Mouse (Mus musculus) heart, embryonic 14.5 days (tissue): ENCODE measurements around the gene Nid1. TPM values are rescaled to one million over a fixed set of nuclear protein-coding genes. Genes with fewer than 3 reads are reported as not detected.

Experiments used
- ATAC-seq: fragments of 200-750 bp; cut with Nextera tagmentation; 2 replicates; pipeline ENCODE4 v1.8.0; 2017; ENCODE audit warnings: low read depth, moderate TSS enrichment; ENCODE audit not compliant: insufficient number of reproducible peaks, insufficient read depth, low FRiP score
- H3K27ac ChIP-seq, 2 experiments: fragments of 200-500 bp in 1 of 2; fragments of 300-500 bp in 1 of 2; sonication (generic) in 1 of 2; replicated peaks in 1 of 2; 2 replicates each; pipeline ENCODE4 v1.5.1; 2012 to 2014; ENCODE audit warnings: low read depth in 2 of 2, low read length in 2 of 2, control low read depth in 1 of 2, mild to moderate bottlenecking in 1 of 2, mixed read lengths in 1 of 2; ENCODE audit not compliant: control insufficient read depth in 1 of 2, insufficient read depth in 1 of 2
- H3K27me3 ChIP-seq: fragments of 300-500 bp; sonication (generic); 2 replicates; pipeline ENCODE4 v1.6.1; 2014; ENCODE audit warnings: mild to moderate bottlenecking, low read length, control low read depth; ENCODE audit not compliant: control insufficient read depth, insufficient read depth
- H3K36me3 ChIP-seq: fragments of 300-500 bp; sonication (generic); 2 replicates; pipeline ENCODE4 v1.6.1; 2014; ENCODE audit warnings: mild to moderate bottlenecking, control low read depth, low read length, mixed read lengths; ENCODE audit not compliant: control insufficient read depth, insufficient read depth
- H3K4me1 ChIP-seq, 2 experiments: fragments of 200-500 bp in 1 of 2; fragments of 300-500 bp in 1 of 2; sonication (generic) in 1 of 2; 2 replicates each; pipeline ENCODE4 v1.6.1; 2012 to 2014; ENCODE audit warnings: low read length in 2 of 2, control low read depth in 1 of 2, mixed read lengths in 1 of 2; ENCODE audit not compliant: control insufficient read depth in 2 of 2, insufficient read depth in 2 of 2
- H3K4me2 ChIP-seq: fragments of 300-500 bp; sonication (generic); 2 replicates; pipeline ENCODE4 v1.6.1; 2014; ENCODE audit warnings: mild to moderate bottlenecking, low read length
- H3K4me3 ChIP-seq, 2 experiments: fragments of 200-500 bp in 1 of 2; fragments of 300-500 bp in 1 of 2; sonication (generic) in 1 of 2; 2 replicates each; pipeline ENCODE4 v1.5.1; 2012 to 2014; ENCODE audit warnings: low read length in 2 of 2, mild to moderate bottlenecking in 2 of 2, control low read depth in 1 of 2, low read depth in 1 of 2, moderate library complexity in 1 of 2; ENCODE audit not compliant: control insufficient read depth in 1 of 2, insufficient read depth in 1 of 2
- H3K9ac ChIP-seq: fragments of 300-500 bp; sonication (generic); 2 replicates; pipeline ENCODE4 v1.6.1; 2014; ENCODE audit warnings: mild to moderate bottlenecking, low read length
- H3K9me3 ChIP-seq: fragments of 300-500 bp; sonication (generic); 2 replicates; pipeline ENCODE4 v1.6.1; 2016; ENCODE audit warnings: low read length, control low read depth; ENCODE audit not compliant: control insufficient read depth
- WGBS: fragments of 180-500 bp; shearing (Covaris S2); extraction: QIAGEN DNeasy Blood & Tissue Kit; methylation state at CpG from one replicate; pipeline ENCODE4 v1.1.7; 2014; 5-methylcytosine and 5-hydroxymethylcytosine counted together
- polyA plus RNA-seq: library from polyadenylated mRNA; unstranded; fragments of >200 nt; fragmentation: Nextera tagmentation; extraction: Ambion mirVana; gene quantifications from 2 replicates; pipeline ENCODE4 v1.2.1, GENCODE M21; 2014

Nid1 gene
- polyA plus RNA-seq, 1 experiment from 2014 or later = 85.4 TPM

DNA sequence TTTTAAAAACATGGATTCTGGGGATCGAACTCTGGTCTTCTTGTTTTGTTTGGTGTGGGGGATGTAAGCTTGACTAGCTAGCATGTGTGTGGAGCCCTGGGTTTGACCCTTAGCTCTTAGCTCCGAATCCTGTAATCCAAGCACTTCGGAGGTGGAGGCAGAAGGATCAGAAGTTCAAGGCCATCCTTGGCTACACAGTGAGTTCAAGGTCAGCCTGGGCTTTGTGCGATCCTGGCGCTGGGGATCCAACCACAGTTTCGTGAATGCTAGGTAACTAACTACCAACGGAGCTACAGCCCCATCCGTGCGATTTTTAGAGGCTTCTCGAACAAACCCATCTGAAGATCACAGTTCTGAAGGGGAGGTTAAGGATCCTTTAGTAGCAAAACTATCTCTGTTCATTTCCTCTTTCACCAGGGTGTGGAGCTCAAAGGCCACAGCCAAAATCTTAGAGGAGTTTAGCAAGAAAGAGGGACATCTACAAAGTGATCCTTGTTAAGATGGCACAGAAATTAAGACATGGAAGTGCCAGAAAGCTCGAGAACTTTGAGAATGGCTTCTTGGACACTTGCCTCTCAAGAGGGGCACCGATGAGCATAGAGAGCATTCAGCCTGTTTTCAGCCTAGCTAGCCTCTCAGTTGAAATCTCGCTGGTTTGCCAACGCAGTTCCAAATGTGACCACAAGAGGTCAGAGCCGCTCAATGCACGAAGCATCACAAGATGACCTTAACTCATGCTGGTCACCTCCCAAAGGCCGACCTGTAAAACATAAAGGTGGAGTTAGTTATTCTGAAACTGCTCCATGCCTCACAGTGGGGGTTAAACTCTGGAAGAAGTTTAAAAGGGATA, 79.2 kb downstream of the Nid1 start:
- WGBS = 45% methylated on average over 17 of the region's 17 CpGs

DNA sequence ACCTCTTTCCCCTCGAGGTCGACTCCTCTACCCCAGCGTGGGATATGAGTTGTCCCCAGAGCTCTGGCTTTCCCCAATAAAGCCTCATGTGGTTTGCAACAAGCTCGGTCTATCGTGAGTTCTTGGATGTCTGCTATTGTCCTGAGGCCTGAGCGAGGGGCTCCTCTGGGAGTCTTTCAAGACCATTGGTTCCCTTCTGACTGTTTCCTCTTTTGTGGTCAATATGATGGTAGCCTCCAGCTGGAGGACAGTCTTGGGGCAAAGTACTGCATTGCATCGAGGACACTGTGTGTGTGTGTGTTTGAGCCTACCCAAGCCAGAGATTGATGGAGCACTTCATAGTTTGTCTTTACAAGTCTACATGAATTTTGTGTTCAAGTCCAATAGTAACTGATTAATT, 80.8 kb downstream of the Nid1 start:
- Histone ChIP-seq H3K9ac (no peak overlapping the region), H3K27me3 (no peaks in the 10 kb centered on the region), H3K27ac (no peak overlapping the region), H3K4me3 (no peak overlapping the region), H3K4me1 (no peaks in the 10 kb centered on the region), H3K36me3 (no peaks in the 10 kb centered on the region), H3K4me2 (no peak overlapping the region), H3K9me3 (no peaks in the 10 kb centered on the region)
- ATAC-seq = no peak
- 85% methylated on average over 7 of the region's 7 CpGs for WGBS

More for the DNA sequence above, 79.2 kb downstream of the Nid1 start:
- Histone ChIP-seq H3K4me1 (no peaks in the 10 kb centered on the region), H3K9ac (no peak overlapping the region), H3K4me3 (no peak overlapping the region), H3K27ac (no peak overlapping the region), H3K27me3 (no peaks in the 10 kb centered on the region), H3K9me3 (no peaks in the 10 kb centered on the region), H3K36me3 (peaks cover 1% of the 10 kb centered on the region; the same call in 1 of the 2 replicates), H3K4me2 (no peak overlapping the region)
- ATAC-seq = no peak

DNA sequence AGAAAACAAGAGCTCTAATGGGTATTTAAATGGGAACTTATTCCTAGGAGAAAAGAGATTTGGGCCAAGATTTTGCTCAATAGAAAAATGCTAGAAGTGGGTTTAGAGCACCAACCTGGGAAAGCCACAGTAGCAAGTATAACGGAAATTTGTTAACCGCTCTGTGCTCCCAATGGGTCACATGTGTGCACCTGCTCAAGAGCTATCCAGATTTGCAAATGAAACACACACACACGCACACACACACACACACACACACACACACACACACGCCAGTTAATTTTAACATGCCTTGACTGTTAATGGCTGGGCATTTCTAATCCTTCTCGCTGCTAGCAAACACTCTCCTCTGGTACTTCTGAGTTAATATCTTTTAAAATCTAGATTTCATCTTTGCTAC, 83.1 kb downstream of the Nid1 start:
- Histone ChIP-seq H3K4me2 (no peak overlapping the region), H3K9me3 (no peaks in the 10 kb centered on the region), H3K36me3 (no peaks in the 10 kb centered on the region), H3K27ac (no peak overlapping the region), H3K4me1 (peaks cover 7 to 12% of the 10 kb centered on the region in 2 experiments), H3K9ac (no peak overlapping the region), H3K4me3 (no peak overlapping the region), H3K27me3 (no peaks in the 10 kb centered on the region)
- 91% methylated on average over 5 of the region's 5 CpGs for WGBS
- ATAC-seq = no peak

DNA sequence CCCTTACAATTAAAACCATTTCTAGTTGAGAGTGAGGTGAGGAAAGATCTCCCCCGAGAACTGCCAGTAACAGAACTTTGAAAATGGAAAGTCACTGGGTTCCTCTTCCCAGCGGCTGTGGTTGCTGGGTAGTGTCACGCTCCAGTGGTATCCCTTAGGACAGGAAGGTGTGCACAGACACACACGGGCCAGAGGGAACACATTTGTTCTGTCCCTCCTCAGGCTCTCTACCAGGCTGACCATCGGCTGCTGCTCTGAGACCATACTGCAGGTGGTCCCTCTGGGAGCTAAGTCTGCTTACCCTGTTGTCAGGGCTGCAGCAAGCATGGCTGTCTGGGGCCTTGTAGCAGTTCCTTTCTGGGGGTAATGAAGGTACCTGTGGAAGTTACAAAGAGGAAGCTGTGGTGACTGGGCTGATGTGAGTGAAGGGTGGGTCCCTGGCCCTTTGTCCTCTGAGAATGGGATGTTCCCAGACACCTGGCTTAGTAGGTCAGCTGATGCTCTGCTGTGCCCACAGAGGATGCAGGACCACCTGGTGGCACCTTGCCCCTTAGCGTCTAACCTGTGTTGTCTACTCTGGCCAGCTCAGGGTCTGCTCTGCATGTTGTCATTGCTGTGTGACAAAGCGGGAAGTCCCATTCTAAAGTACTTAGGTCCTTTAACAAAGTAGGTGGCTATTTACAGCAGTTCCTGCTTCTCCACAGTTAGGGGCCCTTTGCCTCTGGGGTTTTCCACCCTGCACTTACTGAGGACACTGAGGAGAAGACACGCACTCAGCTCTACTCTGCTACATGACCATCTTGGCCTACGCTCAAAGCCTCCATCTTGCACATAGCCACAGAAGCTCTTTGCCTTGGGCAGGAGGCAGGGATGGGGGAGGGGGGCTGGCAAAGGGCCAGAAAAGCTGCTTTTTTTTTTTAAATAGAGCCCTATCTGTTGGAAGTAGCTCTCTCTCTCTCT, 86.6 kb downstream of the Nid1 start:
- WGBS = 69% methylated on average over 9 of the region's 9 CpGs
- H3K4me1 ChIP-seq = peaks cover 7 to 13% of the 10 kb centered on the region in 2 experiments
- no peaks in the 10 kb centered on the region for H3K36me3 ChIP-seq
- H3K4me3 ChIP-seq = no peak overlapping the region
- no peaks in the 10 kb centered on the region for H3K9me3 ChIP-seq
- no peak overlapping the region for H3K27ac ChIP-seq
- no peak overlapping the region for H3K9ac ChIP-seq
- no peak for ATAC-seq
- no peaks in the 10 kb centered on the region for H3K27me3 ChIP-seq
- no peak overlapping the region for H3K4me2 ChIP-seq

DNA sequence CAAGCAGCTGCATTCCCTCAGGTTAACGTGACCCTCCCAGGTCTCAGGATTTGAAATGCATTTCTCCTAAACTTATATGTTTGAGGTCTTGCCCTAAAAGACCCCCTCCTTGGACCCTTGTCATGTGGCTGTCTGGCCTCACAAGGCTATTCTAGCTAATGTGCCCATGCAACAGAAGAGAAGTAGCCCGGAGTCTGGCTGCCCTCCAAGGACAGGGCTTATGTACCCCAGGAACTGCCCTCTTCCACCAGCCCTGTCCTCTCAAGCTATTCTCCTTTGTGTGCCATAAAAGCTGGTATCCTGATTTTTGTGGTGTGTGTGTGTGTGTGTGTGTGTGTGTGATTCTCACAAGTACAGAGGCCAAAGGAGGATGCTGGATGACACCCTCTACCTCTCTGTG, 87.9 kb downstream of the Nid1 start:
- Histone ChIP-seq H3K9me3 (no peaks in the 10 kb centered on the region), H3K4me1 (peaks cover 10 to 17% of the 10 kb centered on the region in 2 experiments), H3K36me3 (no peaks in the 10 kb centered on the region), H3K4me2 (no peak overlapping the region), H3K9ac (no peak overlapping the region), H3K27ac (no peak overlapping the region), H3K27me3 (no peaks in the 10 kb centered on the region), H3K4me3 (no peak overlapping the region)
- 96% methylated on average over 2 of the region's 2 CpGs for WGBS
- no peak for ATAC-seq

DNA sequence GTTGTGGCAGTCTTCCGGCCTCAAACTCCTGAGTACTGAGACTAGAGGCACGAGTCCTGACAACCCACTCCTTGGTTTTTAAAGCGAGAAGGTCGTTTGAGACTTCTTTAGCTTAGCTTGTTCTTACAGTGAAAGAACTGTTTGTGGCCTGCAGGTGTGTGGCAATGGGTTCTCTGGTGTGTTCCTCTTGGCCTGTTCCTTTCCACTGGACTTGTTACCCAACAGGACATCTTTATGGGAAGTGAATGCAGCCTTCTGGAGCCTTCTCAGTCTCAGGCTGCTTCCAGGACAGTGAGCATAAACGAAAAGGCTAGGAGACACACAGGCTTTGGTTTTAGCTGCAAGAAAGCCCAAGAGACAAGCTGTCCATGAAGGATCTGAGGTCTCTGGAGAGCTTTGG, 88.5 kb downstream of the Nid1 start:
- H3K4me2 ChIP-seq = no peak overlapping the region
- no peaks in the 10 kb centered on the region for H3K9me3 ChIP-seq
- no peak overlapping the region for H3K4me3 ChIP-seq
- no peak overlapping the region for H3K9ac ChIP-seq
- H3K36me3 ChIP-seq = no peaks in the 10 kb centered on the region
- no peak overlapping the region for H3K27ac ChIP-seq
- no peak for ATAC-seq
- no peaks in the 10 kb centered on the region for H3K27me3 ChIP-seq
- peaks cover 11 to 17% of the 10 kb centered on the region in 2 experiments for H3K4me1 ChIP-seq
- 87% methylated on average over 5 of the region's 5 CpGs for WGBS

DNA sequence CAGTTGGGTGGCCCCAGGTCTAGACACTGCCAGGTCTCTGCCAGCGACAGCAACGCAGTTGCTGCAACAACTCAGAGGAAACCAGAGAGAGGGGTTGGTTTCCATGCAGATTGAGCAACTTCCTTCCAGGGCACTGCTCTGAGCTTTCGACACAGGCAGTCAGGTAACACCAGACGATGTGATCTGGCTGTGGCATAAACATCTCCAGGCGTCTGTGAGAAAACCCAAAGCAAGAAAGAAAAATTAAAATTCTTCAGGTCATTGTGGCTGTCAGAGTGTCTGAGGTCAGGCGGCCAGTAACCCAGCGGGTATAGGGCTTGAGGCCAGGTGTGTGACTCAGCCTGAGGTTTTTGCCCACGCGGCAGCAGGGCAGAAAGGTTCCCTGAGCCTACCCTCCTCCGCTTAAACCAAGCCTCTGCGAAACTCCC, 91.8 kb downstream of the Nid1 start:
- H3K4me2 ChIP-seq = no peak overlapping the region
- ATAC-seq = no peak
- H3K27me3 ChIP-seq = no peaks in the 10 kb centered on the region
- no peak overlapping the region for H3K9ac ChIP-seq
- H3K4me1 ChIP-seq = peaks cover 17 to 26% of the 10 kb centered on the region in 2 experiments
- H3K4me3 ChIP-seq = no peak overlapping the region
- 53% methylated on average over 11 of the region's 11 CpGs for WGBS
- H3K36me3 ChIP-seq = no peaks in the 10 kb centered on the region
- H3K9me3 ChIP-seq = no peaks in the 10 kb centered on the region
- no peak overlapping the region for H3K27ac ChIP-seq
